Comparison of ENCODE assay signal across 23 mouse cellular contexts in genomic region chr17:25298094-25298493, GRCm38 (mm10). TPM values are rescaled to one million over a fixed set of nuclear protein-coding genes. Genes with fewer than 3 reads are reported as not detected.
DNase-seq lines count a peak whose midpoint lies in the region; ATAC-seq and TF ChIP-seq lines count a peak whose summit lies in the region.
"Had no signal": no experiment of that assay in that cellular context is flagged by ENCODE, and none has a peak within 500 bp of the region (broad histone marks: within the 10 kb centered on the region; RNA-seq: fewer than 3 reads in every experiment).

Gene Prss34, plus strand, starts transcription at chr17:25298394.

- TF ChIP-seq EP300 in liver, postnatal 0 days (IDR thresholded peaks at IDR 0.05; ENCODE audit: low read depth), result no peak

- H3K4me3 ChIP-seq in liver, postnatal 0 days (ENCODE audit: low read depth, low read length), result no peak within 1 kb of the TSS
- H3K4me3 ChIP-seq in liver, embryonic 11.5 days (ENCODE audit: low read depth, low read length), result no peak within 1 kb of the TSS
- H3K4me3 ChIP-seq: embryonic facial prominence, embryonic 12.5 days; forebrain, embryonic 13.5 days; gastrocnemius, adult 2 months; heart, adult 2 months; heart, embryonic 15.5 days; hindbrain, embryonic 10.5 days; hindbrain, embryonic 15.5 days had no signal

- TF ChIP-seq CTCF in liver, postnatal 0 days (IDR thresholded peaks at IDR 0.05; ENCODE audit: low read depth), result no peak

- H3K27ac ChIP-seq in liver, postnatal 0 days (ENCODE audit: low read depth), result no peak within 1 kb of the TSS
- H3K27ac ChIP-seq in liver, embryonic 11.5 days (ENCODE audit: low read depth, low read length), result no peak within 1 kb of the TSS
- H3K27ac ChIP-seq: embryonic facial prominence, embryonic 12.5 days; forebrain, embryonic 13.5 days; gastrocnemius, adult 2 months; heart, adult 2 months; heart, embryonic 15.5 days; hindbrain, embryonic 10.5 days; hindbrain, embryonic 15.5 days had no signal

- H3K36me3 ChIP-seq in liver, postnatal 0 days (replicated peaks; ENCODE audit: insufficient read depth, low read length), result no peaks in the 10 kb centered on the region
- no peaks in the 10 kb centered on the region for H3K36me3 ChIP-seq in liver, embryonic 11.5 days (ENCODE audit: control insufficient read depth, insufficient read depth, low read length)
- H3K36me3 ChIP-seq: embryonic facial prominence, embryonic 12.5 days; heart, embryonic 15.5 days; hindbrain, embryonic 10.5 days; hindbrain, embryonic 15.5 days had no signal

- no peak within 1 kb of the TSS for H3K4me2 ChIP-seq in liver, postnatal 0 days (ENCODE audit: low read depth, low read length)
- H3K4me2 ChIP-seq in liver, embryonic 11.5 days, result no peak within 1 kb of the TSS
- H3K4me2 ChIP-seq: embryonic facial prominence, embryonic 12.5 days; forebrain, embryonic 13.5 days; heart, embryonic 11.5 days; heart, embryonic 15.5 days; hindbrain, embryonic 15.5 days had no signal

- DNase-seq in liver, postnatal 0 days, result no peak
- no peak for DNase-seq in liver, embryonic 11.5 days (ENCODE audit: low spot score)
- no peak for DNase-seq in adrenal gland, adult 18-20 months (ENCODE audit: low spot score in 2 of 2)
- DNase-seq: adrenal gland, postnatal 10 days; cerebellum, adult 11-12 months; cerebellum, adult 9-10 months; cerebellum, postnatal 25 days; forebrain, postnatal 0 days; gastrocnemius, adult 2 months; gastrocnemius, postnatal 36 days; heart, adult 2 months; heart, postnatal 14 days had no signal

- no peak for ATAC-seq in liver, postnatal 0 days
- ATAC-seq in liver, embryonic 11.5 days (replicated peaks; ENCODE audit: low FRiP score), result no peak
- no peak for ATAC-seq in granulocyte monocyte progenitor cell, adult 5-6 weeks (replicated peaks; ENCODE audit: poor library complexity, severe bottlenecking)
- ATAC-seq in megakaryocyte progenitor cell, adult 5-6 weeks (replicated peaks; ENCODE audit: poor library complexity), result no peak
- no peak for ATAC-seq in monocyte, adult 5-6 weeks (replicated peaks; ENCODE audit: insufficient number of reproducible peaks, low FRiP score, low TSS enrichment, poor library complexity, severe bottlenecking)
- ATAC-seq: forebrain, embryonic 13.5 days; forebrain, postnatal 0 days had no signal

- H3K27me3 ChIP-seq in liver, postnatal 0 days (ENCODE audit: insufficient read depth, low read length), result 0 out of 2 replicates have a peak, but pooled peaks cover 2% of the 10 kb centered on the region
- peaks cover 3% of the 10 kb centered on the region; the same call in 1 of the 2 replicates for H3K27me3 ChIP-seq in liver, embryonic 11.5 days (replicated peaks; ENCODE audit: control insufficient read depth, insufficient read depth, low read length)
- H3K27me3 ChIP-seq: embryonic facial prominence, embryonic 12.5 days; hindbrain, embryonic 15.5 days had no signal

- no peaks in the 10 kb centered on the region for H3K9me3 ChIP-seq in liver, postnatal 0 days (ENCODE audit: low read length)
- no peaks in the 10 kb centered on the region for H3K9me3 ChIP-seq in liver, embryonic 11.5 days (ENCODE audit: control insufficient read depth, low read length)
- H3K9me3 ChIP-seq: embryonic facial prominence, embryonic 12.5 days; forebrain, embryonic 13.5 days; heart, embryonic 15.5 days; hindbrain, embryonic 10.5 days; hindbrain, embryonic 15.5 days had no signal

- WGBS in liver, postnatal 0 days (ENCODE audit: insufficient replicate concordance), result 69% methylated on average over 5 of the region's 5 CpGs
- WGBS in liver, embryonic 11.5 days, result 73% methylated on average over 5 of the region's 5 CpGs

- H3K9ac ChIP-seq in liver, postnatal 0 days (replicated peaks), result no peak within 1 kb of the TSS
- no peak within 1 kb of the TSS for H3K9ac ChIP-seq in liver, embryonic 11.5 days (ENCODE audit: low read depth, low read length)
- H3K9ac ChIP-seq: embryonic facial prominence, embryonic 12.5 days; forebrain, embryonic 13.5 days; forebrain, postnatal 0 days; heart, embryonic 15.5 days; hindbrain, embryonic 15.5 days had no signal

- H3K4me1 ChIP-seq in liver, postnatal 0 days (ENCODE audit: insufficient read depth), result no peaks in the 10 kb centered on the region
- H3K4me1 ChIP-seq in liver, embryonic 11.5 days (replicated peaks; ENCODE audit: control insufficient read depth, insufficient read depth, low read length), result no peaks in the 10 kb centered on the region
- H3K4me1 ChIP-seq: embryonic facial prominence, embryonic 12.5 days; forebrain, embryonic 13.5 days; heart, embryonic 15.5 days; hindbrain, embryonic 10.5 days; hindbrain, embryonic 15.5 days had no signal

RNA-seq across cellular contexts. Expression of gene Prss34, which starts in this region (rescaled TPM):
- polyA plus RNA-seq in liver, postnatal 0 days (2015; fragmentation: Nextera tagmentation; extraction: Ambion mirVana), result 11.1 and 15.4 TPM in 2 replicates
- not detected in 2 replicates for polyA plus RNA-seq in liver, embryonic 11.5 days (2014; fragmentation: Nextera tagmentation; extraction: Ambion mirVana)
- total RNA-seq in granulocyte monocyte progenitor cell, adult 5-6 weeks (2014; fragmentation: Nextera tagmentation), result 2.4 and 94.9 TPM in 2 replicates
- 21.6 and 23.7 TPM in 2 replicates for total RNA-seq in granulocyte monocyte progenitor cell, adult 5-6 weeks (2017)
- total RNA-seq in megakaryocyte progenitor cell, adult 5-6 weeks (2015), result 18.7 and 31.2 TPM in 2 replicates
- total RNA-seq in megakaryocyte progenitor cell, adult 5-6 weeks (2017), result 4.5 and 23.9 TPM in 2 replicates
- 2.8 TPM in 1 of 3 replicates, not detected in the others for total RNA-seq in monocyte, adult 5-6 weeks (2017)
- total RNA-seq in adrenal gland, adult 18-20 months (2021), result under 1 TPM; 0.33 to 0.48 TPM
- total RNA-seq: ES-E14; forebrain, postnatal 0 days had no signal
- polyA plus RNA-seq: cortical plate, adult 2 months; embryonic facial prominence, embryonic 12.5 days; forebrain, embryonic 13.5 days; forebrain, postnatal 0 days; heart, embryonic 11.5 days; hindbrain, embryonic 10.5 days; hindbrain, embryonic 15.5 days had no signal

Comparison
In these comparisons a context has a peak if more than half of its experiments do, and no peak if none do; other contexts are left out.
1. RNA of gene Prss34 (polyA plus RNA-seq): 11.1 to 15.4 TPM in liver, postnatal 0 days; not detected in liver, embryonic 11.5 days; every median in the first group is over 10 times any median in the second.